Mouse (Mus musculus) heart, embryonic 15.5 days (tissue): Measurements from ENCODE around the gene Cct3. TPM values are rescaled to one million over a fixed set of nuclear protein-coding genes. Genes with fewer than 3 reads are reported as not detected.
"Not testable (repeated sequence)": the region's sequence is repeated elsewhere in the genome, so short reads cannot be mapped to it uniquely, and the experiment has no call there.

Source experiments
- ATAC-seq: fragments of 200-750 bp; cut with Nextera tagmentation; replicated peaks from 2 replicates; pipeline ENCODE4 v1.8.0; 2017; ENCODE audit warnings: low read depth, moderate TSS enrichment; ENCODE audit not compliant: insufficient number of reproducible peaks, insufficient read depth, low FRiP score
- H3K27ac ChIP-seq: fragments of 300-500 bp; sonication (generic); 2 replicates; pipeline ENCODE4 v1.5.1; 2015; ENCODE audit warnings: mild to moderate bottlenecking, inconsistent platforms
- H3K27me3 ChIP-seq: fragments of 300-500 bp; sonication (generic); 2 replicates; pipeline ENCODE4 v1.6.1; 2015; ENCODE audit warnings: inconsistent platforms
- H3K36me3 ChIP-seq: fragments of 300-500 bp; sonication (generic); 2 replicates; pipeline ENCODE4 v1.6.1; 2015; ENCODE audit warnings: mild to moderate bottlenecking, inconsistent platforms
- H3K4me1 ChIP-seq: fragments of 300-500 bp; sonication (generic); replicated peaks from 2 replicates; pipeline ENCODE4 v1.6.1; 2015; ENCODE audit warnings: inconsistent platforms
- H3K4me2 ChIP-seq: fragments of 300-500 bp; sonication (generic); 2 replicates; pipeline ENCODE4 v1.6.1; 2015; ENCODE audit warnings: inconsistent platforms, mild to moderate bottlenecking, moderate library complexity
- H3K4me3 ChIP-seq: fragments of 300-500 bp; sonication (generic); 2 replicates; pipeline ENCODE4 v1.5.1; 2015; ENCODE audit warnings: mild to moderate bottlenecking, inconsistent platforms
- H3K9ac ChIP-seq: fragments of 300-500 bp; sonication (generic); 2 replicates; pipeline ENCODE4 v1.6.1; 2015; ENCODE audit warnings: mild to moderate bottlenecking, inconsistent platforms
- H3K9me3 ChIP-seq: fragments of 300-500 bp; sonication (generic); replicated peaks from 2 replicates; pipeline ENCODE4 v1.6.1; 2016; ENCODE audit warnings: inconsistent platforms
- WGBS: fragments of 180-500 bp; shearing (Covaris S2); methylation state at CpG from one replicate; pipeline ENCODE4 v1.1.7; 2015; ENCODE audit warnings: mixed read lengths; 5-methylcytosine and 5-hydroxymethylcytosine counted together
- polyA plus RNA-seq: library from polyadenylated mRNA; unstranded; fragments of >200 nt; fragmentation: Nextera tagmentation; extraction: Ambion mirVana; gene quantifications from 2 replicates; pipeline ENCODE4 v1.2.1, GENCODE M21; 2015

Cct3 gene
- polyA plus RNA-seq, result 322 and 382 TPM in 2 replicates

- peak within 1 kb of the TSS; percentile 79 for H3K4me3 ChIP-seq
- H3K9ac ChIP-seq, result peak within 1 kb of the TSS; percentile 81
- peaks cover 19% of the 10 kb centered on the region for H3K4me1 ChIP-seq
- peak within 1 kb of the TSS; percentile 74 for H3K4me2 ChIP-seq
- under 1% methylated on average over 44 of the region's 44 CpGs for WGBS
- peak within 1 kb of the TSS; percentile 97 for H3K27ac ChIP-seq
- peaks cover 25% of the 10 kb centered on the region for H3K36me3 ChIP-seq
- H3K27me3 ChIP-seq, result no peaks in the 10 kb centered on the region
- ATAC-seq, result peak; percentile 99
- H3K9me3 ChIP-seq, result no peaks in the 10 kb centered on the region
Observed at GRCm38 (mm10) chr3:88296561-88297318, at the start of gene Cct3, which contains the start of gene Tsacc. TSS of gene Cct3 (plus strand) at chr3:88297116. TSS of gene Tsacc (minus strand) at chr3:88296999.

GRCm38 (mm10) chr3:88247666-88248065, 49.2 kb upstream of the Cct3 start:
- no peak overlapping the region for H3K4me2 ChIP-seq
- no peaks in the 10 kb centered on the region for H3K9me3 ChIP-seq
- no peak overlapping the region for H3K4me3 ChIP-seq
- 61% methylated on average over 9 of the region's 9 CpGs for WGBS
- no peaks in the 10 kb centered on the region for H3K4me1 ChIP-seq
- H3K27ac ChIP-seq, result no peak overlapping the region
- H3K36me3 ChIP-seq, result no peaks in the 10 kb centered on the region
- peaks cover 62% of the 10 kb centered on the region for H3K27me3 ChIP-seq
- no peak overlapping the region for H3K9ac ChIP-seq
- ATAC-seq, result no peak

- no peak for ATAC-seq
- 77% methylated on average over 11 of the region's 11 CpGs for WGBS
- Histone ChIP-seq H3K9ac (no peak overlapping the region), H3K27ac (no peak overlapping the region), H3K27me3 (peaks cover 62% of the 10 kb centered on the region), H3K4me1 (no peaks in the 10 kb centered on the region), H3K4me2 (no peak overlapping the region), H3K36me3 (no peaks in the 10 kb centered on the region), H3K9me3 (no peaks in the 10 kb centered on the region), H3K4me3 (no peak overlapping the region)
Observed at GRCm38 (mm10) chr3:88248406-88248805, 48.5 kb upstream of the Cct3 start.

GRCm38 (mm10) chr3:88252739-88253138, 44.2 kb upstream of the Cct3 start:
- Histone ChIP-seq H3K36me3 (no peaks in the 10 kb centered on the region), H3K9me3 (no peaks in the 10 kb centered on the region), H3K4me1 (peaks cover 4% of the 10 kb centered on the region), H3K4me3 (no peak overlapping the region), H3K4me2 (no peak overlapping the region), H3K27me3 (peaks cover 57% of the 10 kb centered on the region), H3K27ac (no peak overlapping the region), H3K9ac (no peak overlapping the region)
- WGBS, result 74% methylated on average over 6 of the region's 6 CpGs
- no peak for ATAC-seq

GRCm38 (mm10) chr3:88254268-88254926, 42.5 kb upstream of the Cct3 start, which contains the start of gene Rhbg:
TSS of gene Rhbg (minus strand) at chr3:88254709.
- peak within 1 kb of the TSS; percentile 84 for H3K4me2 ChIP-seq
- 1% methylated on average over 34 of the region's 34 CpGs for WGBS
- peak within 1 kb of the TSS; percentile 35; the same call in 1 of the 2 replicates for H3K9ac ChIP-seq
- H3K36me3 ChIP-seq, result no peaks in the 10 kb centered on the region
- H3K4me3 ChIP-seq, result peak within 1 kb of the TSS; percentile 51
- peaks cover 57% of the 10 kb centered on the region for H3K27me3 ChIP-seq
- no peaks in the 10 kb centered on the region for H3K9me3 ChIP-seq
- ATAC-seq, result no peak; the same call in 1 of the 2 replicates
- H3K4me1 ChIP-seq, result peaks cover 4% of the 10 kb centered on the region
- no peak within 1 kb of the TSS for H3K27ac ChIP-seq

- Histone ChIP-seq H3K27me3 (peaks cover 52% of the 10 kb centered on the region), H3K4me2 (no peak overlapping the region), H3K36me3 (no peaks in the 10 kb centered on the region), H3K4me3 (no peak overlapping the region), H3K4me1 (peaks cover 4% of the 10 kb centered on the region), H3K27ac (no peak overlapping the region), H3K9me3 (no peaks in the 10 kb centered on the region), H3K9ac (no peak overlapping the region)
- 44% methylated on average over 6 of the region's 6 CpGs for WGBS
- ATAC-seq, result no peak
Observed at GRCm38 (mm10) chr3:88255950-88256349, 41.0 kb upstream of the Cct3 start.

- no peak for ATAC-seq
- peaks cover 52% of the 10 kb centered on the region for H3K27me3 ChIP-seq
- H3K9ac ChIP-seq, result no peak overlapping the region
- no peak overlapping the region for H3K4me3 ChIP-seq
- no peak overlapping the region for H3K27ac ChIP-seq
- H3K4me1 ChIP-seq, result peaks cover 4% of the 10 kb centered on the region
- WGBS, result 54% methylated on average over 7 of the region's 7 CpGs
- no peaks in the 10 kb centered on the region for H3K9me3 ChIP-seq
- H3K36me3 ChIP-seq, result no peaks in the 10 kb centered on the region
- no peak overlapping the region for H3K4me2 ChIP-seq
Observed at GRCm38 (mm10) chr3:88256382-88256781, 40.5 kb upstream of the Cct3 start.

- WGBS, result 66% methylated on average over 3 of the region's 3 CpGs
- H3K9ac ChIP-seq, result no peak overlapping the region
- H3K4me2 ChIP-seq, result no peak overlapping the region
- H3K36me3 ChIP-seq, result no peaks in the 10 kb centered on the region
- peaks cover 6% of the 10 kb centered on the region; the same call in 1 of the 2 replicates for H3K27me3 ChIP-seq
- no peaks in the 10 kb centered on the region for H3K9me3 ChIP-seq
- no peak overlapping the region for H3K27ac ChIP-seq
- no peaks in the 10 kb centered on the region for H3K4me1 ChIP-seq
- ATAC-seq, result no peak
- no peak overlapping the region for H3K4me3 ChIP-seq
Observed at GRCm38 (mm10) chr3:88262346-88262745, 34.6 kb upstream of the Cct3 start.

GRCm38 (mm10) chr3:88268014-88268413, 28.9 kb upstream of the Cct3 start:
- not testable (repeated sequence) for ATAC-seq, H3K4me3 ChIP-seq, H3K9me3 ChIP-seq, H3K36me3 ChIP-seq, H3K27ac ChIP-seq, H3K9ac ChIP-seq, H3K27me3 ChIP-seq, H3K4me1 ChIP-seq, H3K4me2 ChIP-seq
- WGBS, result 49% methylated on average over 6 of the region's 6 CpGs

GRCm38 (mm10) chr3:88268991-88269390, 27.9 kb upstream of the Cct3 start:
- Histone ChIP-seq H3K4me2 (no peak overlapping the region), H3K9ac (no peak overlapping the region), H3K4me1 (no peaks in the 10 kb centered on the region), H3K27me3 (no peaks in the 10 kb centered on the region), H3K36me3 (no peaks in the 10 kb centered on the region), H3K4me3 (no peak overlapping the region), H3K9me3 (no peaks in the 10 kb centered on the region), H3K27ac (no peak overlapping the region)
- WGBS, result 81% methylated on average over 5 of the region's 5 CpGs
- no peak for ATAC-seq

- not testable (repeated sequence) for H3K4me3 ChIP-seq, H3K27ac ChIP-seq, H3K9ac ChIP-seq, H3K4me2 ChIP-seq, H3K4me1 ChIP-seq, ATAC-seq, H3K27me3 ChIP-seq, H3K9me3 ChIP-seq, H3K36me3 ChIP-seq
- 74% methylated on average over 2 of the region's 2 CpGs for WGBS
Observed at GRCm38 (mm10) chr3:88271298-88271697, 25.6 kb upstream of the Cct3 start.
